Mouse (Mus musculus): ENCODE measurements around the gene Naa20. TPM values are rescaled to one million over a fixed set of nuclear protein-coding genes. Genes with fewer than 3 reads are reported as not detected.

The Naa20 gene
- polyA plus RNA-seq, 1 experiment = not detected

- Histone ChIP-seq H3K27ac (ENCODE audit: insufficient read depth, low read depth, low read length) (no peak overlapping the region), H3K4me1 (ENCODE audit: control insufficient read depth, insufficient read depth, low read length) (peaks cover 8% of the 10 kb centered on the region; the same call in 1 of the 2 replicates), H3K4me3 (ENCODE audit: insufficient read depth, low read depth, low read length) (no peak overlapping the region)
- WGBS = 93% methylated on average over 3 of the region's 3 CpGs
- TF ChIP-seq POLR2A (IDR thresholded peaks at IDR 0.05; ENCODE audit: insufficient read depth, low read depth, low read length) (no peak), CTCF (IDR thresholded peaks at IDR 0.05; ENCODE audit: insufficient read depth, low read depth, low read length) (no peak)
These were observed 35.7 kb upstream of the Naa20 start for GRCm38 (mm10) chr2:145866238-145866637.

GRCm38 (mm10) chr2:145866695-145867449, 35.0 kb upstream of the Naa20 start:
- Histone ChIP-seq H3K27ac (ENCODE audit: insufficient read depth, low read depth, low read length) (no peak overlapping the region), H3K4me3 (ENCODE audit: insufficient read depth, low read depth, low read length) (no peak overlapping the region), H3K4me1 (ENCODE audit: control insufficient read depth, insufficient read depth, low read length) (peaks cover 8% of the 10 kb centered on the region; the same call in 1 of the 2 replicates)
- TF ChIP-seq POLR2A (IDR thresholded peaks at IDR 0.05; ENCODE audit: insufficient read depth, low read depth, low read length) = no peak
- WGBS = 94% methylated on average over 11 of the region's 11 CpGs

GRCm38 (mm10) chr2:145871308-145871707, 30.6 kb upstream of the Naa20 start:
- WGBS = 46% methylated on average over 4 of the region's 4 CpGs
- TF ChIP-seq POLR2A (IDR thresholded peaks at IDR 0.05; ENCODE audit: insufficient read depth, low read depth, low read length) (no peak), CTCF (IDR thresholded peaks at IDR 0.05; ENCODE audit: insufficient read depth, low read depth, low read length) (no peak)
- H3K27ac ChIP-seq (ENCODE audit: insufficient read depth, low read depth, low read length) = no peak overlapping the region
- no peak overlapping the region for H3K4me3 ChIP-seq (ENCODE audit: insufficient read depth, low read depth, low read length)
- no peaks in the 10 kb centered on the region for H3K4me1 ChIP-seq (ENCODE audit: control insufficient read depth, insufficient read depth, low read length)

GRCm38 (mm10) chr2:145872099-145872498, 29.8 kb upstream of the Naa20 start:
- TF ChIP-seq CTCF (IDR thresholded peaks at IDR 0.05; ENCODE audit: insufficient read depth, low read depth, low read length) (no peak), POLR2A (IDR thresholded peaks at IDR 0.05; ENCODE audit: insufficient read depth, low read depth, low read length) (no peak)
- WGBS = 96% methylated on average over 1 of the region's 1 CpGs
- H3K27ac ChIP-seq (ENCODE audit: insufficient read depth, low read depth, low read length) = no peak overlapping the region

GRCm38 (mm10) chr2:145873953-145874352, 27.9 kb upstream of the Naa20 start:
- WGBS = 25% methylated on average over 1 of the region's 1 CpGs
- TF ChIP-seq CTCF (IDR thresholded peaks at IDR 0.05; ENCODE audit: insufficient read depth, low read depth, low read length) = no peak
- TF ChIP-seq POLR2A (IDR thresholded peaks at IDR 0.05; ENCODE audit: insufficient read depth, low read depth, low read length) = no peak
- H3K4me1 ChIP-seq (ENCODE audit: control insufficient read depth, insufficient read depth, low read length) = no peaks in the 10 kb centered on the region
- no peak overlapping the region for H3K4me3 ChIP-seq (ENCODE audit: insufficient read depth, low read depth, low read length)
- H3K27ac ChIP-seq (ENCODE audit: insufficient read depth, low read depth, low read length) = no peak overlapping the region

More at GRCm38 (mm10) chr2:145872099-145872498, 29.8 kb upstream of the Naa20 start:
- no peaks in the 10 kb centered on the region for H3K4me1 ChIP-seq (ENCODE audit: control insufficient read depth, insufficient read depth, low read length)
- H3K4me3 ChIP-seq (ENCODE audit: insufficient read depth, low read depth, low read length) = no peak overlapping the region

- Histone ChIP-seq H3K27ac (ENCODE audit: insufficient read depth, low read depth, low read length) (no peak overlapping the region), H3K4me3 (ENCODE audit: insufficient read depth, low read depth, low read length) (no peak overlapping the region), H3K4me1 (ENCODE audit: control insufficient read depth, insufficient read depth, low read length) (no peaks in the 10 kb centered on the region)
- WGBS = 62% methylated on average over 3 of the region's 3 CpGs
- TF ChIP-seq CTCF (IDR thresholded peaks at IDR 0.05; ENCODE audit: insufficient read depth, low read depth, low read length) (no peak), POLR2A (IDR thresholded peaks at IDR 0.05; ENCODE audit: insufficient read depth, low read depth, low read length) (no peak)
These were observed 26.9 kb upstream of the Naa20 start for GRCm38 (mm10) chr2:145874879-145875482.

- H3K4me1 ChIP-seq (ENCODE audit: control insufficient read depth, insufficient read depth, low read length) = peaks cover 3% of the 10 kb centered on the region; the same call in 1 of the 2 replicates
- no peak for TF ChIP-seq CTCF (IDR thresholded peaks at IDR 0.05; ENCODE audit: insufficient read depth, low read depth, low read length)
- no peak for TF ChIP-seq POLR2A (IDR thresholded peaks at IDR 0.05; ENCODE audit: insufficient read depth, low read depth, low read length)
- no peak overlapping the region for H3K4me3 ChIP-seq (ENCODE audit: insufficient read depth, low read depth, low read length)
- H3K27ac ChIP-seq (ENCODE audit: insufficient read depth, low read depth, low read length) = no peak overlapping the region
- 86% methylated on average over 3 of the region's 3 CpGs for WGBS
These were observed 24.7 kb upstream of the Naa20 start for GRCm38 (mm10) chr2:145877191-145877590.

- Histone ChIP-seq H3K4me1 (ENCODE audit: control insufficient read depth, insufficient read depth, low read length) (peaks cover 14% of the 10 kb centered on the region; the same call in 1 of the 2 replicates), H3K27ac (ENCODE audit: insufficient read depth, low read depth, low read length) (no peak overlapping the region), H3K4me3 (ENCODE audit: insufficient read depth, low read depth, low read length) (no peak overlapping the region)
- 75% methylated on average over 11 of the region's 11 CpGs for WGBS
- TF ChIP-seq CTCF (IDR thresholded peaks at IDR 0.05; ENCODE audit: insufficient read depth, low read depth, low read length) = no peak
- TF ChIP-seq POLR2A (IDR thresholded peaks at IDR 0.05; ENCODE audit: insufficient read depth, low read depth, low read length) = no peak
These were observed 20.8 kb upstream of the Naa20 start for GRCm38 (mm10) chr2:145880887-145881747.
